Mouse (Mus musculus) large intestine, adult 2 months (tissue): ENCODE results near the gene Ndufb4. TPM values are rescaled to one million over a fixed set of nuclear protein-coding genes. Genes with fewer than 3 reads are reported as not detected.
"Not testable (repeated sequence)": the region's sequence is repeated elsewhere in the genome, so short reads cannot be mapped to it uniquely, and the experiment has no call there.

Source experiments
- DNase-seq: peaks from one replicate; pipeline ENCODE4 v3.0.0-alpha.2; 2012; ENCODE audit warnings: low read depth, low spot score
- WGBS: fragments of 180-500 bp; shearing (Covaris S2); methylation state at CpG from one replicate; pipeline ENCODE4 v1.1.7; 2018; 5-methylcytosine and 5-hydroxymethylcytosine counted together
- polyA plus RNA-seq: library from polyadenylated mRNA; depleted of rRNA; stranded (reverse); fragments of >200 nt; gene quantifications from 2 replicates; pipeline ENCODE4 v1.2.3, GENCODE M21; 2012; rRNA removed

Gene Ndufb4
- polyA plus RNA-seq = 81.3 and 110 TPM in 2 replicates

DNA sequence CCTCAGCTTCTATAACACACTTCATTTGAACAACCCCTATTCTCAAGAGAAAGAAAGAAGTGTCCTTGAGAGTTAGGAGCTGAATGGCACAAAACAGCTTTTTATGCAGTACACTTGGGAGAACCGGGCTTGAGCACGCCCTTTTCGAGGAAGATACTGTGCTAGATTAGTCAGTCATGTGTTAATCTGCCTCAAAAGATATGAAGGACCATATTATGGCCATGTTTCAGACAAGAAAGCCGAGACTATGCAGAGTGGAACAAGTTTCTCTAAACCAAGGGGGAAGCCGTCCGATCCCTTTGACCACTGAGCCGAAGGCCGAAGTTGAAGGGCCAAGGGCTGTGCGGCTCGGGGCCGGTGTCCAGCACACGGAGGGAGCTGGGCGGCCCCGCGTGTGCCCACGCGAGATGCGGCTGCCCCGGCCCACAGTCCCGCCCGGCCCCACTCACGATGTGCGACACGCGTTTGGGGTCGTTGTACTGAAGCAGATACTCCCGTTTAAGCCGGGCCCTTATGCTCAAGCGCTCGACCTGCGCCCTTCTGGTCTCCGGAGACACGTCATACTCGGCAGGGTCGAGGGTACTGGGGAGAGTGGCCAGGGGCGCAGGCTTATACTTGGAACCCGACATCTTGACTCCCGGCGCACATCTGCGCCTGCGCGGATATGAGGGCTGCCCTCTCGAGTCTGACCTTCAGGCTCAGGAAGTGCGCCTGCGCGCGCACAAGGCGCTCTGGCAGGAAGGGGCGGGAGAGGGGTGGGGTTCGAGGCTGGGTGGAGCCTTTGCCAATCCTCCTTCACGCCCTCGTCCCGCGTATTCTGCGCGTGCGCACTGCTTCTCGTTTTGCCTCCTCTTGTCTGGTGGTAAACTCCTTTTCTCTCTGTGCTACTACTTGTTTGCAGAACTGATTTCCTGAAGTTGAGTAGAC lies at the start of gene Ndufb4:
Ndufb4 (minus strand) TSS at position 723 of the 927 bp plus-strand sequence.
- under 1% methylated on average over 57 of the region's 58 CpGs for WGBS

GRCm38 (mm10) chr16:37703884-37704283 lies 49.6 kb upstream of the Ndufb4 start:
- WGBS = 82% methylated on average over 5 of the region's 5 CpGs
- no peak for DNase-seq

More for the DNA sequence above, at the start of gene Ndufb4:
- peak; percentile 96 for DNase-seq

GRCm38 (mm10) chr16:37700071-37700470 lies 45.8 kb upstream of the Ndufb4 start:
- not testable (repeated sequence) for DNase-seq

- no peak for DNase-seq
- WGBS = 94% methylated on average over 6 of the region's 6 CpGs
Observed at GRCm38 (mm10) chr16:37698767-37699166, 44.5 kb upstream of the Ndufb4 start.

GRCm38 (mm10) chr16:37697271-37697670 lies 43.0 kb upstream of the Ndufb4 start:
- no peak for DNase-seq
- 85% methylated on average over 5 of the region's 5 CpGs for WGBS

- WGBS = 75% methylated on average over 12 of the region's 12 CpGs
- no peak for DNase-seq
Observed at GRCm38 (mm10) chr16:37690932-37691730, 36.9 kb upstream of the Ndufb4 start.

DNA sequence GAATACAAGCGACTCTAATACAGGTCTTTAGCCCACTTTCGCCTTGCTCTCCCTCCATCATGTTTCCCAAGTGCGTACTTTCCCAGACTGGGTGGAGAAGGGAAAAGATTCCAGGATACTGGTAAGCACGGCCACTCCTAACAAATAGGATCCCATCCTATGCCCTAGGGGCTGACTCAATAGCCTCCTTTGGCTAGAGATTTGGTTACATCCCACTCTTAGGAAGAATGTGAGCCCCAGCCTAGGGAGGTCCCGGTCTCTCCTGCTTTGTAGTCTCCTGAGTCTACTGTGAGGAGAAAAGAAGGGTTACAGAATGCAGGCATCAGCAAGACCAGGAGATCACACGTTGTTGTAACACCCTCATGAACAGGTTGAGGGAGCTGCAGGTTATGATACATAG lies 36.2 kb upstream of the Ndufb4 start:
- no peak for DNase-seq
- 76% methylated on average over 6 of the region's 6 CpGs for WGBS

GRCm38 (mm10) chr16:37689934-37690333 lies 35.7 kb upstream of the Ndufb4 start:
- 55% methylated on average over 10 of the region's 10 CpGs for WGBS
- no peak for DNase-seq

DNA sequence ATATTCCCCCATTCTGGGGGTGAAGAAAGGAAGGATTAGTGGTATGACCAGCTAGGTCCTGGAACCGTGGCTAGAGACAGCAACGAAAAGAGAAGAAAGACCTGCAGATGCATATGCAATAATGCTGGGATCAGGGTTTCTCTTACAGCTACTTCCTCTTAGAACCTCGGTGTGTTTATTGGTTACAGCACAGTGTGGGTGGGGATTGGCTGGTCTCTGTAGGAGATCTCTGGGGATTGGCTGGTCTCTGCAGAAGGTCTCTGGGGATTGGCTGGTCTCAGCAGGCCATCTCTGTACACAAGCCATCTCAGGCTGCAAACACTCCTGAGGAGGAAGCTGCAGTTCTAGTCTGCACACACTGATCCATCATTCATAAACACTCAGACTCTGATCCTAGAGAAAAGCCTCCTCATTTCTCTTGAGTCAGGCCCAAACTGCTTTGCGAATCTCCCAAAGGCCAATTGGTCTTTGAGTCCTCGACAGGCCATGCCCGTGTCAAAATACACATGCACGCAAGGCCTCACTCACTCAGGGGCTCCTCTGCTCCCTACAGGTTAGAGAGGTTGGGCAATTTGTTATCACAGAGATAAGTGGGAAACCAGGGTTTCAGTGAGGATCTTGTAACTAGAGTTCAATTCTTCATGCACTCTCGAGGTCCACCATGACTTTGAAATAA lies 35.1 kb upstream of the Ndufb4 start:
- 66% methylated on average over 8 of the region's 8 CpGs for WGBS
- DNase-seq = no peak

DNA sequence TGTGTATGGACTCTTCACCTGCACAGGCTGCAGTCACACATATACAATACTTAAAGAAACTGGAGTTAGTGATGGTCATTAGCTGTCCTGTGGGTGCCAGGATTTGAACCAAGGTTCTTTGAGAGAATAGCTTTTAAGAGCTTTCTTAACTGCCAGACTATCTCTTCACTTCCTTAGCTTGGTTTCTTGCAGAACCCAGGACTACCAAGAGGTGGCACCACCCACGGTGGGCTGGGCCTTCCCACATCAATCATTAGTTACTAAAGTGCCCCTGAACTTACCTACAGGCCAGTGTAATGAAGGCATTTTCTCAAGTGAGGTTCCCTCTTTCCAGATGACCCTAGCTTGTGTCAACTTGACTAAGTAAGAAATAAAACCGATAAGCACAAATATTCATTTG lies 33.9 kb upstream of the Ndufb4 start:
- 61% methylated on average over 2 of the region's 2 CpGs for WGBS

GRCm38 (mm10) chr16:37687301-37687980 lies 33.2 kb upstream of the Ndufb4 start:
- 73% methylated on average over 14 of the region's 14 CpGs for WGBS
- DNase-seq = no peak

More for the DNA sequence above, 33.9 kb upstream of the Ndufb4 start:
- no peak for DNase-seq

GRCm38 (mm10) chr16:37686834-37687233 lies 32.6 kb upstream of the Ndufb4 start:
- DNase-seq = no peak
- 81% methylated on average over 12 of the region's 12 CpGs for WGBS

- WGBS = 88% methylated on average over 6 of the region's 6 CpGs
- DNase-seq = no peak
Observed at GRCm38 (mm10) chr16:37685946-37686600, 31.8 kb upstream of the Ndufb4 start.

DNA sequence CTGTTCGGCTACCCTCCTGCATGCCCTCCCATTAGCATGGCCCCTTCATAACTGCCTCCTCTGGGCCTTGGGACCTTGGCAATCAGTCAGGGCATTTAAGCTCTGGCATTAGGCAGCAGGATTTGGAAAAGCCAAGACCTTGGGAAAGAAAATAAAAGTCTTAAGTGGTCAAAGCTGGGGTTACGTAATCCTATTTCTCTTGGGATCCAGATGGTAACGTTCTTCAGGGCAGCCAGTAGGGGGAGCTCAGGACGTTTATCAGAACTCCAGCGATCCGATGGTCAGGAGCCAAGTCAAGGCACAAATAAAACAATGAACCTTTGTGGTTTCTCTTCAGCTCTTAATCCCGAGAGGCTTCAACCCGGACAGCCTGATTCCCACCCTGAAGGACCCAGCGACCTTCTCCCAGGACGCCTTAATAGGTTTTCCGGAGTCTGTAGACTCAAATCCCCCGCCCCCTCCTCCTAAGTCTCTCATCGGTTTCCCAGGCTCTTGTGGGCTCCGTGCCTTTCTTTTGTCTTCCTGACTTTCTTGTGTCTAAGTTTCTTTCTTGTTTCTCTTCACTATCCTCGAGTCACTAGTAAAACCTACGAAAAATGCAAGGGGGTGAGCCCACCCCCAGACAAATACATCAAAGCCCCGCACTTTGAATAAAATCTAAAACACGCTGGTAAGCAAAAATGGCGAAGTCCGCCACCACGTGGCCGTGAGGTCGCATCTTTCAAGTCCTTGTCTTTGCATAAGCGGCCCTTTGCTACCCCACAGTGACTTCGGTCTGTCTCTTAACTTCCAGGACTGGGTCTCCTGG lies 30.6 kb upstream of the Ndufb4 start:
- 3% methylated on average over 25 of the region's 25 CpGs for WGBS
- peak; percentile 46 for DNase-seq

GRCm38 (mm10) chr16:37684259-37684633 lies 30.0 kb upstream of the Ndufb4 start:
- no peak for DNase-seq
- 8% methylated on average over 8 of the region's 8 CpGs for WGBS

GRCm38 (mm10) chr16:37683154-37684130 lies 29.2 kb upstream of the Ndufb4 start:
- no peak for DNase-seq
- WGBS = 24% methylated on average over 16 of the region's 16 CpGs
